8 mouse cellular contexts compared by ENCODE assay signal in genomic region chr11:16559001-16559699, GRCm38 (mm10). TPM values are rescaled to one million over a fixed set of nuclear protein-coding genes. Genes with fewer than 3 reads are reported as not detected.
A peak's percentile ranks its signal among the peaks of the same experiment; 100 is the strongest.
DNase-seq lines count a peak whose midpoint lies in the region; ATAC-seq and TF ChIP-seq lines count a peak whose summit lies in the region.

No protein-coding gene starts in this region.

- ATAC-seq in limb, embryonic 12.5 days (ENCODE audit: insufficient number of reproducible peaks, insufficient read depth, low FRiP score, low TSS enrichment, low read depth), result peak; percentile 86
- ATAC-seq in stomach, postnatal 0 days (ENCODE audit: low FRiP score, low TSS enrichment), result peak; percentile 69; the same call in 1 of the 2 replicates
- no peak for ATAC-seq in monocyte, adult 5-6 weeks (replicated peaks; ENCODE audit: insufficient number of reproducible peaks, low FRiP score, low TSS enrichment, poor library complexity, severe bottlenecking)

- peaks cover 14% of the 10 kb centered on the region for H3K4me1 ChIP-seq in limb, embryonic 12.5 days (replicated peaks)
- no peaks in the 10 kb centered on the region for H3K4me1 ChIP-seq in stomach, postnatal 0 days (replicated peaks; ENCODE audit: control insufficient read depth, insufficient read depth)

- no peaks in the 10 kb centered on the region for H3K36me3 ChIP-seq in limb, embryonic 12.5 days
- no peaks in the 10 kb centered on the region for H3K36me3 ChIP-seq in stomach, postnatal 0 days (ENCODE audit: control insufficient read depth, insufficient read depth, low read length)

- DNase-seq in gastrocnemius, adult 2 months, result peak; percentile 20
- DNase-seq in gastrocnemius, adult 8-10 months (ENCODE audit: low spot score in 2 of 2), result no peak
- peak; percentile 27 for DNase-seq in ES-CJ7 (ENCODE audit: low read depth, low spot score)
- DNase-seq in heart, adult 9 months (ENCODE audit: low spot score in 2 of 2), result peak; percentile 1 to 8
- peak; percentile 18 for DNase-seq in stomach, postnatal 0 days (ENCODE audit: low spot score)
- DNase-seq in c-Kit-positive CD71-positive TER-119-positive erythroid progenitor cells, embryonic 14.5 days (ENCODE audit: low spot score), result no peak

- H3K4me3 ChIP-seq in gastrocnemius, adult 2 months, result peak overlapping the region; percentile 36
- H3K4me3 ChIP-seq in limb, embryonic 12.5 days (replicated peaks), result no peak overlapping the region
- H3K4me3 ChIP-seq in stomach, postnatal 0 days (ENCODE audit: low read depth, low read length), result no peak overlapping the region

- peak overlapping the region; percentile 26 for H3K4me2 ChIP-seq in limb, embryonic 12.5 days
- H3K4me2 ChIP-seq in stomach, postnatal 0 days (replicated peaks; ENCODE audit: low read depth), result peak overlapping the region; percentile 27; the same call in 1 of the 2 replicates

- no peaks in the 10 kb centered on the region for H3K27me3 ChIP-seq in limb, embryonic 12.5 days
- no peaks in the 10 kb centered on the region for H3K27me3 ChIP-seq in stomach, postnatal 0 days (ENCODE audit: control insufficient read depth, insufficient read depth, low read length)

- intact Hi-C loops in gastrocnemius, adult 2 months (cut with DNase I), result no loop called here

- H3K27ac ChIP-seq in gastrocnemius, adult 2 months, result peak overlapping the region; percentile 62
- peak overlapping the region; percentile 75 for H3K27ac ChIP-seq in limb, embryonic 12.5 days
- peak overlapping the region; percentile 81 for H3K27ac ChIP-seq in stomach, postnatal 0 days (replicated peaks)

- no peaks in the 10 kb centered on the region for H3K9me3 ChIP-seq in limb, embryonic 12.5 days
- H3K9me3 ChIP-seq in stomach, postnatal 0 days (ENCODE audit: control insufficient read depth, low read length), result no peaks in the 10 kb centered on the region

- 21% methylated on average over 16 of the region's 16 CpGs for WGBS in limb, embryonic 12.5 days
- WGBS in stomach, postnatal 0 days, result 7% methylated on average over 16 of the region's 16 CpGs

- no peak for TF ChIP-seq EP300 in stomach, postnatal 0 days (optimal IDR thresholded peaks at IDR 0.05)

- TF ChIP-seq CTCF in gastrocnemius, adult 2 months (IDR thresholded peaks at IDR 0.05), result no peak
- no peak for TF ChIP-seq CTCF in stomach, postnatal 0 days (IDR thresholded peaks at IDR 0.05; ENCODE audit: low read depth)

- H3K9ac ChIP-seq in limb, embryonic 12.5 days (replicated peaks), result no peak overlapping the region
- H3K9ac ChIP-seq in stomach, postnatal 0 days (ENCODE audit: low read length), result peak overlapping the region; percentile 13; the same call in 1 of the 2 replicates

RNA-seq across cellular contexts. Expression of gene Sec61g, which starts 50.9 kb away (rescaled TPM):
- total RNA-seq in gastrocnemius, adult 2 months (2021), result 1 to 10 TPM; 2.3 to 3.5 TPM
- total RNA-seq in gastrocnemius, adult 8-10 months (2022), result 1 to 10 TPM; 2.1 to 4.3 (median 3.0) TPM
- polyA plus RNA-seq in limb, embryonic 12.5 days (2016; fragmentation: Nextera tagmentation; extraction: Ambion mirVana), result 45.1 and 45.7 TPM in 2 replicates
- 33.0 and 35.5 TPM in 2 replicates for polyA plus RNA-seq in stomach, postnatal 0 days (2015; fragmentation: Nextera tagmentation; extraction: Ambion mirVana)
- total RNA-seq in monocyte, adult 5-6 weeks (2017), result 26.0 to 62.3 TPM (median 41.2 TPM) in 3 replicates

Comparison
In these comparisons a context has a peak if more than half of its experiments do, and no peak if none do; other contexts are left out.
1. DNase-seq: peak in gastrocnemius, adult 2 months (single experiment), ES-CJ7 (single experiment), heart, adult 9 months (2 of 2) and stomach, postnatal 0 days (single experiment); none in gastrocnemius, adult 8-10 months (0 of 2) and c-Kit-positive CD71-positive TER-119-positive erythroid progenitor cells, embryonic 14.5 days (single experiment).
2. Peak in every context shown above with its lines, with median percentiles within 50 percentile points of each other: H3K27ac ChIP-seq.